Mouse (Mus musculus): ENCODE data around the gene Adra2a. TPM values are rescaled to one million over a fixed set of nuclear protein-coding genes. Genes with fewer than 3 reads are reported as not detected.

Gene Adra2a
- polyA plus RNA-seq, 1 experiment from 2014 or later, result 0.79 TPM

- Histone ChIP-seq H3K4me2 (ENCODE audit: low read depth, low read length) (no peak overlapping the region), H3K36me3 (ENCODE audit: control insufficient read depth, insufficient read depth, low read length) (no peaks in the 10 kb centered on the region), H3K4me1 (ENCODE audit: control insufficient read depth, insufficient read depth, low read length) (0 out of 2 replicates have a peak, but pooled peaks cover 3% of the 10 kb centered on the region), H3K27me3 (replicated peaks; ENCODE audit: control insufficient read depth, insufficient read depth, low read length) (no peaks in the 10 kb centered on the region), H3K9ac (ENCODE audit: low read depth, low read length) (no peak overlapping the region), H3K4me3 (ENCODE audit: low read length) (no peak overlapping the region), H3K9me3 (ENCODE audit: control insufficient read depth, low read length) (no peaks in the 10 kb centered on the region), H3K27ac (ENCODE audit: low read length) (no peak overlapping the region)
- ATAC-seq, result no peak
- 88% methylated on average over 3 of the region's 3 CpGs for WGBS
Observed at GRCm38 (mm10) chr19:54098367-54098766, 54.4 kb downstream of the Adra2a start.

Other genes with a start within 250 kb of the Adra2a start
- gene Pdcd4, start 151.9 kb upstream of the Adra2a start, polyA plus RNA-seq (2015; fragmentation: Nextera tagmentation; extraction: Ambion mirVana), result 65.7 and 72.7 TPM in 2 replicates
- gene Shoc2, start 99.8 kb upstream of the Adra2a start, polyA plus RNA-seq (2015; fragmentation: Nextera tagmentation; extraction: Ambion mirVana), result 35.8 and 36.1 TPM in 2 replicates
- gene Bbip1, start 99.5 kb upstream of the Adra2a start, polyA plus RNA-seq (2015; fragmentation: Nextera tagmentation; extraction: Ambion mirVana), result 65.8 and 74.1 TPM in 2 replicates

All from intestine, embryonic 16.5 days (tissue).